Mouse (Mus musculus) myocyte (in vitro differentiated cells): ENCODE measurements around the gene Olfr776. TPM values are rescaled to one million over a fixed set of nuclear protein-coding genes. Genes with fewer than 3 reads are reported as not detected.

ENCODE experiments used
- polyA plus RNA-seq: library from polyadenylated mRNA; unstranded; fragments of >200 nt; fragmentation: generic; extraction: Trizol; gene quantifications from one replicate; pipeline ENCODE4 v1.2.1, GENCODE M21; 2012; ENCODE audit warnings: missing spikeins

The Olfr776 gene
- polyA plus RNA-seq, 1 experiment = not detected

Other genes starting within 250 kb of the Olfr776 start
- gene Olfr763, start 248.3 kb upstream of the Olfr776 start, polyA plus RNA-seq = 0.05 TPM
- gene Olfr764-ps1, start 219.2 kb upstream of the Olfr776 start, polyA plus RNA-seq = 0.01 TPM
- not detected for gene Olfr765, start 209.1 kb upstream of the Olfr776 start, polyA plus RNA-seq
- gene Olfr766-ps1, start 190.2 kb upstream of the Olfr776 start, polyA plus RNA-seq = not detected
- 0.04 TPM for gene Olfr767, start 176.2 kb upstream of the Olfr776 start, polyA plus RNA-seq
- 0.01 TPM for gene Olfr768, start 159.8 kb upstream of the Olfr776 start, polyA plus RNA-seq
- gene Olfr769, start 141.3 kb upstream of the Olfr776 start, polyA plus RNA-seq = 0.04 TPM
- gene Olfr770, start 120.1 kb upstream of the Olfr776 start, polyA plus RNA-seq = not detected
- gene Olfr771, start 94.4 kb upstream of the Olfr776 start, polyA plus RNA-seq = not detected
- not detected for gene Olfr772, start 81.2 kb upstream of the Olfr776 start, polyA plus RNA-seq
- not detected for gene Olfr773, start 71.7 kb upstream of the Olfr776 start, polyA plus RNA-seq
- not detected for gene Olfr774, start 22.9 kb upstream of the Olfr776 start, polyA plus RNA-seq
- gene Olfr775, start 10.7 kb upstream of the Olfr776 start, polyA plus RNA-seq = not detected
- gene Olfr777, start 12.4 kb downstream of the Olfr776 start, polyA plus RNA-seq = not detected
- gene Olfr780, start 59.0 kb downstream of the Olfr776 start, polyA plus RNA-seq = not detected
- not detected for gene Olfr781, start 69.7 kb downstream of the Olfr776 start, polyA plus RNA-seq
- not detected for gene Olfr782, start 89.7 kb downstream of the Olfr776 start, polyA plus RNA-seq
- gene Olfr784, start 125.0 kb downstream of the Olfr776 start, polyA plus RNA-seq = 0.02 TPM
- gene Olfr785, start 146.3 kb downstream of the Olfr776 start, polyA plus RNA-seq = not detected
- not detected for gene Olfr786, start 168.2 kb downstream of the Olfr776 start, polyA plus RNA-seq
- gene Olfr787, start 202.7 kb downstream of the Olfr776 start, polyA plus RNA-seq = not detected
- not detected for gene Olfr788, start 211.9 kb downstream of the Olfr776 start, polyA plus RNA-seq
- not detected for gene Olfr789, start 225.6 kb downstream of the Olfr776 start, polyA plus RNA-seq
- not detected for gene Olfr790, start 239.4 kb downstream of the Olfr776 start, polyA plus RNA-seq